Mouse (Mus musculus) thymus, adult 2 months (tissue): Measurements from ENCODE around the gene Zfand4. TPM values are rescaled to one million over a fixed set of nuclear protein-coding genes. Genes with fewer than 3 reads are reported as not detected.
"Not testable (repeated sequence)": the region's sequence is repeated elsewhere in the genome, so short reads cannot be mapped to it uniquely, and the experiment has no call there.

ENCODE experiments used
- DNase-seq: peaks from one replicate; pipeline ENCODE4 v3.0.0; 2021
- H3K27ac ChIP-seq: fragments of 200-500 bp; 2 replicates; pipeline ENCODE4 v1.5.1; 2012; ENCODE audit warnings: low read length, control low read depth; ENCODE audit not compliant: control insufficient read depth, insufficient read depth
- H3K27me3 ChIP-seq: fragments of 200-500 bp; 2 replicates; pipeline ENCODE4 v1.6.1; 2012; ENCODE audit warnings: mild to moderate bottlenecking, low read length, moderate library complexity, mixed read lengths; ENCODE audit not compliant: control insufficient read depth, insufficient read depth
- H3K36me3 ChIP-seq: fragments of 200-500 bp; 2 replicates; pipeline ENCODE4 v1.6.1; 2012; ENCODE audit warnings: mild to moderate bottlenecking, low read length, moderate library complexity; ENCODE audit not compliant: control insufficient read depth, insufficient read depth
- H3K4me1 ChIP-seq: fragments of 200-500 bp; replicated peaks from 2 replicates; pipeline ENCODE4 v1.6.1; 2012; ENCODE audit warnings: low read length; ENCODE audit not compliant: control insufficient read depth, insufficient read depth
- H3K4me3 ChIP-seq: fragments of 200-500 bp; 2 replicates; pipeline ENCODE4 v1.5.1; 2012; ENCODE audit warnings: mild to moderate bottlenecking, low read length, control low read depth, moderate library complexity; ENCODE audit not compliant: control insufficient read depth, insufficient read depth
- CTCF ChIP-seq: fragments of 200-500 bp; IDR thresholded peaks from 2 replicates; pipeline ENCODE4 v1.5.1; 2012; ENCODE audit warnings: mild to moderate bottlenecking, control low read depth, low read length, moderate library complexity, borderline replicate concordance; ENCODE audit not compliant: control insufficient read depth, poor library complexity, insufficient read depth; ENCODE audit errors: extremely low read depth
- POLR2A ChIP-seq: fragments of 200-500 bp; IDR thresholded peaks from 2 replicates; pipeline ENCODE4 v1.6.1; 2012; ENCODE audit warnings: mild to moderate bottlenecking, low read length, control low read depth, moderate library complexity; ENCODE audit not compliant: control insufficient read depth, poor library complexity, insufficient read depth; ENCODE audit errors: extremely low read depth
- WGBS: fragments of 180-500 bp; shearing (Covaris S2); methylation state at CpG from one replicate; pipeline ENCODE4 v1.1.7; 2018; 5-methylcytosine and 5-hydroxymethylcytosine counted together
- polyA plus RNA-seq: library from polyadenylated mRNA; depleted of rRNA; stranded (reverse); fragments of >200 nt; gene quantifications from 2 replicates; pipeline ENCODE4 v1.2.3, GENCODE M21; 2012; rRNA removed

Zfand4 gene
- 1.7 and 1.9 TPM in 2 replicates for polyA plus RNA-seq

DNA sequence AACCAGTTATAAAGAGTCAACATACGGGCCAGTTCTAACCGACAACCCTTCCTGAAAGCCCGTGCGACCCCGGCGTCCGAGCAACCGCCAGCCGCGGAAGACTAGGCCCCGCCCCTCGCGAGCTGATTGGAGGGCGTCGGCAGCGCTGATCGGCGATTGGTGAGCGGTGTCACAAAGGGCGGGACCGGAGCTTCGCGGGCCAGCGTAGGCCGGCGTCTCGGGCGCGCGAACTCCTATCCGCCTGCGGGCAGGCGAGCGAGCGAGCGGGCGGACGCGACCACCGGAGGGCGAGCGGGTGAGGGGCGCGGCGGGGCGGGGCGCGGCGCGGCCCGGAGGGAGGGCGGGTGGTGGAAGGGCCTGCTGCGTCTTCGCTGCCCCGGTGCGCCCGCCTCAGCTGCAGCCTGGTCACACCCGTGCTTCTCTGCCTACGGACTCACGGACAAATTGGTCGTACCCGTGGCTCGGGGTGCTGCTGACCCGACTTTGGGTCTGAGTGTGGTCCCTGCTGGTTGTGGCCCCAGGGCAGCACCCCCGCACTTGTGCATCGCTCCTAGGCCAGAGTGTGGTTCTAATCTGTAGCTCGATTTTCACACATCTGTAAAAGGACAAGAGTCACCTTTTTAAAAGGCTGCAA lies at the start of gene Zfand4:
TSS of gene Zfand4 (plus strand) at position 205 of the 634 bp plus-strand sequence.
- no peaks in the 10 kb centered on the region for H3K36me3 ChIP-seq
- WGBS: under 1% methylated on average over 59 of the region's 67 CpGs
- H3K4me1 ChIP-seq: peaks cover 9% of the 10 kb centered on the region
- H3K27me3 ChIP-seq: no peaks in the 10 kb centered on the region
- TF ChIP-seq POLR2A (peak; percentile 78), CTCF (no peak)
- H3K27ac ChIP-seq: no peak within 1 kb of the TSS
- H3K4me3 ChIP-seq: peak within 1 kb of the TSS; percentile 72
- DNase-seq: peak; percentile 94

DNA sequence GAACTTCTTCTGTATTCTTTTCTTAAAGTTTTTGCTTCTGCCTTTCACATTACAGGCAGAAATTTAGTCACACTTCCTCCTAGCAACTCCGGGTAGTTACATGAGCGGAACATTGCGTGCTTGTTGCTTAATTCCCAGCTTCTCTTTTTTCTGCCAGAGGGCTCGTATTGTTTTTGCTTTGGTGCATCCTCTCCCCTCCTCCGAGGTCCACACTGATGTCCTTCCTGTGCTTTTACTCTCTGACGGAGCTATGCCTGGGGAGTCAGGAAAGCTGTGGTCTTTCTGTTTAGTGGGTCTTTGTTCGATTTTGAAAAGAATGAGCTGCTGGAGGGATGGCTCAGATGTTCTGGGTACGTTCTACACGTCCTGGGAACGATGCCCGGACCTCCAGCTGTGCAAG lies 36.3 kb upstream of the Zfand4 start:
- Histone ChIP-seq H3K27me3 (no peaks in the 10 kb centered on the region), H3K4me3 (no peak overlapping the region), H3K36me3 (peaks cover 26% of the 10 kb centered on the region), H3K27ac (peak overlapping the region; percentile 43; the same call in 1 of the 2 replicates), H3K4me1 (no peaks in the 10 kb centered on the region)
- no peak for DNase-seq
- TF ChIP-seq CTCF: no peak
- TF ChIP-seq POLR2A: no peak
- 88% methylated on average over 11 of the region's 11 CpGs for WGBS

DNA sequence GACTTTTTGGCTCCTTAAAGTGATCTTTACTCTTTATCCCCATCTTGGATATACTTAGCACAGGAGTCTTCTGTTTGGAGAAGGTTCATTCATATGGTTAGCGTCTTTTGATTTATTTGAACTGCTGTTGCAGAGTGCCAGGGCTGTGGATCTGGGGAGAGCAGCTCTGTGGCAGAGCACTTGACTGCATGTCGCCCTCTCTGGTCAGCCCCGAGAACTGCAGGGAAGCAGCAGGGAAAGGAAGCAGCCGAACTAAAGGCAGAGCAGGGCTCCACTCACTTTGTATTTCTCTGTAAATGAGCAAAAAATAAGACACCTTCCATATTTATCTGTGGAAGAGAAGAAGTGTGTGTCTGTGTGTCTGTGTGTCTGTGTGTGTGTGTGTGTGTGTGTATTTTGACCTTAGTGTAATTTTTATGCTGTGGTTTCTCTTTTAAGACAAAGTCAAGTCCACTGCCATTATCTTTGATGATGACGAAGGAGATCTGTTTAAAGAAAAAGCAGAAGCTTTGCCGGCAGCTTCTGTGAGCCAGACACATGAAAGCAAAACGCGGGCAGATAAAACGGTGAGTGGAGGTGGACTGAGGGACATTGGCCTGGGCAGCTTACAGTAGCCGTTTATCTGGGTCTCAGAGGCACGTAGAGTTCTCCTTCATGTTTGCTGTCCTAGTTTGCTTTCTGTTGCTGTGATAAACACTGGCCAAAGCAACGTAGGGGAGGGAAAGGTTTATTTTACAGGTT lies 35.1 kb upstream of the Zfand4 start:
- WGBS: 57% methylated on average over 12 of the region's 12 CpGs
- Histone ChIP-seq H3K27ac (no peak overlapping the region), H3K27me3 (no peaks in the 10 kb centered on the region), H3K4me3 (no peak overlapping the region), H3K4me1 (no peaks in the 10 kb centered on the region), H3K36me3 (peaks cover 23% of the 10 kb centered on the region)
- peak; percentile 67 for DNase-seq
- peak; percentile 84 for TF ChIP-seq CTCF
- no peak for TF ChIP-seq POLR2A

DNA sequence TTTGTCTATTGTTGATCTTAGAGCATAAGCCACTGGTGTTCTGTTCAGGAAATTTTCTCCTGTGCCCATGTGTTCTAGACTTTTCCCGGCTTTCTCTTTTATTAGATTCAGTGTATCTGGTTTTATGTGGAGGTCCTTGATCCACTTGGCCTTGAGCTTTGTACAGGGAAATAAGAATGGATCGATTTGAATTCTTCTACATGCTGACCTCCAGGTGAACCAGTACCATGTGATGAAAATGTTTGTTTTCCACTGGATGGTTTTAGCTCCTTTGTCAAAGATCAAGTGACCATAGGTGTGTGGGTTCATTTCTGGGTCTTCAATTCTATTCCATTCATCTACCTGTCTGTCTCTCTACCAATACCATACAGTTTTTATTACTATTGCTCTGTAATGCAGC lies 29.2 kb upstream of the Zfand4 start:
- not testable (repeated sequence) for H3K4me3 ChIP-seq, H3K27ac ChIP-seq, H3K4me1 ChIP-seq, DNase-seq, H3K27me3 ChIP-seq
- H3K36me3 ChIP-seq: peaks cover 24% of the 10 kb centered on the region
- WGBS: 99% methylated on average over 2 of the region's 2 CpGs

DNA sequence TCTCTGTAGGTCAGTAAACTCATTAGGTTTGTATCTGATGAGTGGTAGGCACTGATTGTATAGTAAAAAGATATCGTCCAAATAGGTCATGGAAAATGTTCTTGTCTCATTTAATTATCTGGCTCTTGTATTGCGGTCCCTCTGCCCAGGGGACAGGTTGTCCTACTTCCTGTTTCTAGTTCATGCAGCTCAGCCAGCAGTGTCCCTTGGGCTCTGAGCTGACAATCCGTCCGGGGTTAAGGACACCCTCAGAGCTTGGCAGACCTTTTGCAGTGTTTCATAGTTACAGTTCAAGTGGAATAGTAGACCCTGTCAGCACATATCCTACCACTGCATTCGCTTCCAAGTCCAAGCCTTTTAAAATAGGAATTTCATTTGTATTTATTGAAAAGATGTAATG lies 28.7 kb upstream of the Zfand4 start:
- 98% methylated on average over 5 of the region's 5 CpGs for WGBS
- DNase-seq: no peak

DNA sequence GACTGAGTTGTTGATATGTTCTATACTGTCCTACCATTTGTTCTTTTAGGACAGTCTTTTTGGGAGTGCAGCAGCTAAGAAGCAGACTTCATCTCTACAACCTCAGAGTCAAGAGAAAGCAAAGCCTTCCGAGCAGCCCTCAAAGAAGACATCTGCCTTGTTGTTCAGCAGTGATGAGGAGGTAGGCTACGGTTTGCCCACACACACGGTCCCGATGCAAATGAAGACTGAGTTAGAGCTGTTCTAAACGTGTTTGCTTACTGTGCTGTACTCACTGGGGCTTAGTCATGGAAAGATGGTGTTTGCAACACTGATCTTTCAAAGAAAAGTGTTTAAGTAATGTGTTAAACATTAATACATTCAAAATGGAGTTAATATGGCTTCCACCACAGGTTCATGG lies 25.9 kb upstream of the Zfand4 start:
- no peak for TF ChIP-seq POLR2A
- TF ChIP-seq CTCF: no peak
- Histone ChIP-seq H3K36me3 (peaks cover 32% of the 10 kb centered on the region), H3K27me3 (no peaks in the 10 kb centered on the region), H3K27ac (no peak overlapping the region), H3K4me3 (no peak overlapping the region), H3K4me1 (no peaks in the 10 kb centered on the region)
- WGBS: 95% methylated on average over 5 of the region's 5 CpGs
- no peak for DNase-seq

More for the DNA sequence above, 28.7 kb upstream of the Zfand4 start:
- Histone ChIP-seq H3K36me3 (peaks cover 24% of the 10 kb centered on the region), H3K27me3 (no peaks in the 10 kb centered on the region), H3K4me3 (no peak overlapping the region), H3K4me1 (no peaks in the 10 kb centered on the region), H3K27ac (no peak overlapping the region)
- TF ChIP-seq POLR2A (no peak), CTCF (no peak)

DNA sequence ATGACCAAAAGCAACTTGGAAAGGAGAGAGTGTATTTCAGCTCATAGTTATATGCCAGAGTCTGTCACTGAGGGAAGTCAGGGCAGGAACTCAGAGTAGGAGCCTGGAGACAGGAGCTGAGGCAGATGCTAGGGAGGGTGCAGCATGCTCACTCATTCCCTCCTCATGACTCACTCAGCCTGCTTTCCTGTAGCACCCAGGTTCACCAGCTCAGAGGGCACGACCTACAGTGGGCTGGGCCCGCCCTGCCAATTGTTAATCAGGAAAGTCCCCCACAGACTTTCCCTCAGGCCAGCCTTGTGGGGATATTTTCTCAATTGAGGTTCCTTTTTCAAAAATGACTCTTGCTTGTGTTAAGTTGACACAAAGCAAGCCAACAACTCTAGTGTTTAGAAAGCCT lies 23.7 kb upstream of the Zfand4 start:
- H3K27me3 ChIP-seq: no peaks in the 10 kb centered on the region
- peaks cover 38% of the 10 kb centered on the region for H3K36me3 ChIP-seq
- TF ChIP-seq CTCF (no peak), POLR2A (no peak)
- 91% methylated on average over 2 of the region's 2 CpGs for WGBS
- H3K4me3 ChIP-seq: no peak overlapping the region
- no peak overlapping the region for H3K27ac ChIP-seq
- no peaks in the 10 kb centered on the region for H3K4me1 ChIP-seq
- no peak for DNase-seq
